Mouse (Mus musculus): ENCODE data around the gene Limch1.
A peak's percentile ranks its signal among the peaks of the same experiment; 100 is the strongest.

Gene Limch1

GRCm38 (mm10) chr5:66786621-66787061, 41.0 kb downstream of the Limch1 start:
- DNase-seq: no peak

- no peak for DNase-seq
Observed at GRCm38 (mm10) chr5:66789041-66789440, 43.4 kb downstream of the Limch1 start.

- no peak for DNase-seq
Observed at GRCm38 (mm10) chr5:66791161-66791560, 45.5 kb downstream of the Limch1 start.

GRCm38 (mm10) chr5:66793251-66793650, 47.6 kb downstream of the Limch1 start:
- DNase-seq: no peak

- DNase-seq: no peak
Observed at GRCm38 (mm10) chr5:66797326-66797725, 51.7 kb downstream of the Limch1 start.

- no peak for DNase-seq
Observed at GRCm38 (mm10) chr5:66798135-66798534, 52.5 kb downstream of the Limch1 start.

GRCm38 (mm10) chr5:66798591-66799003, 53.0 kb downstream of the Limch1 start:
- DNase-seq: no peak

- DNase-seq: no peak
Observed at GRCm38 (mm10) chr5:66800243-66800642, 54.6 kb downstream of the Limch1 start.

- DNase-seq: no peak
Observed at GRCm38 (mm10) chr5:66800977-66801376, 55.4 kb downstream of the Limch1 start.

GRCm38 (mm10) chr5:66802196-66802595, 56.6 kb downstream of the Limch1 start:
- peak; percentile 32 for DNase-seq

- no peak for DNase-seq
Observed at GRCm38 (mm10) chr5:66806335-66806734, 60.7 kb downstream of the Limch1 start.

- no peak for DNase-seq
Observed at GRCm38 (mm10) chr5:66807737-66808136, 62.1 kb downstream of the Limch1 start.

- no peak for DNase-seq
Observed at GRCm38 (mm10) chr5:66809016-66809570, 63.5 kb downstream of the Limch1 start.

- DNase-seq: no peak
Observed at GRCm38 (mm10) chr5:66810396-66810795, 64.8 kb downstream of the Limch1 start.

GRCm38 (mm10) chr5:66814674-66815073, 69.0 kb downstream of the Limch1 start:
- no peak for DNase-seq

GRCm38 (mm10) chr5:66815877-66816276, 70.2 kb downstream of the Limch1 start:
- DNase-seq: no peak

GRCm38 (mm10) chr5:66816751-66817150, 71.1 kb downstream of the Limch1 start:
- DNase-seq: no peak

GRCm38 (mm10) chr5:66817184-66817956, 71.7 kb downstream of the Limch1 start:
- no peak for DNase-seq

GRCm38 (mm10) chr5:66822500-66823205, 77.0 kb downstream of the Limch1 start:
- no peak for DNase-seq

GRCm38 (mm10) chr5:66825586-66825985, 80.0 kb downstream of the Limch1 start:
- no peak for DNase-seq

GRCm38 (mm10) chr5:66826844-66827243, 81.2 kb downstream of the Limch1 start:
- no peak for DNase-seq

- DNase-seq: no peak
Observed at GRCm38 (mm10) chr5:66829505-66829904, 83.9 kb downstream of the Limch1 start.

GRCm38 (mm10) chr5:66830206-66830605, 84.6 kb downstream of the Limch1 start:
- no peak for DNase-seq

- DNase-seq: no peak
Observed at GRCm38 (mm10) chr5:66834756-66835155, 89.1 kb downstream of the Limch1 start.

All from thymus, postnatal 14 days (tissue).